Mouse (Mus musculus) neural tube, embryonic 11.5 days (tissue): Measurements from ENCODE around the gene Prg4. TPM values are rescaled to one million over a fixed set of nuclear protein-coding genes. Genes with fewer than 3 reads are reported as not detected.

Experiments used
- ATAC-seq: fragments of 200-750 bp; cut with Nextera tagmentation; 2 replicates; pipeline ENCODE4 v1.8.0; 2017; ENCODE audit warnings: moderate number of reproducible peaks, mild to moderate bottlenecking, moderate TSS enrichment, moderate library complexity; ENCODE audit not compliant: insufficient read depth, low FRiP score, low TSS enrichment
- DNase-seq: peaks from one replicate; pipeline ENCODE4 v3.0.0-alpha.2; 2015; ENCODE audit warnings: low spot score
- H3K27ac ChIP-seq: fragments of 300-500 bp; sonication (generic); 2 replicates; pipeline ENCODE4 v1.5.1; 2014; ENCODE audit warnings: low read depth, mild to moderate bottlenecking, low read length
- H3K27me3 ChIP-seq: fragments of 300-500 bp; sonication (generic); 2 replicates; pipeline ENCODE4 v1.6.1; 2014; ENCODE audit warnings: mild to moderate bottlenecking, low read length, mixed read lengths; ENCODE audit not compliant: control insufficient read depth, insufficient read depth
- H3K36me3 ChIP-seq: fragments of 300-500 bp; sonication (generic); 2 replicates; pipeline ENCODE4 v1.6.1; 2014; ENCODE audit warnings: mild to moderate bottlenecking, low read length, moderate library complexity, mixed read lengths; ENCODE audit not compliant: control insufficient read depth, insufficient read depth
- H3K4me1 ChIP-seq: fragments of 300-500 bp; sonication (generic); 2 replicates; pipeline ENCODE4 v1.6.1; 2014; ENCODE audit warnings: low read length, mixed read lengths; ENCODE audit not compliant: control insufficient read depth, insufficient read depth
- H3K4me2 ChIP-seq: fragments of 300-500 bp; sonication (generic); 2 replicates; pipeline ENCODE4 v1.6.1; 2014; ENCODE audit warnings: low read depth, mild to moderate bottlenecking, moderate library complexity
- H3K4me3 ChIP-seq: fragments of 300-500 bp; sonication (generic); 2 replicates; pipeline ENCODE4 v1.5.1; 2014; ENCODE audit warnings: low read depth, low read length
- H3K9ac ChIP-seq: fragments of 300-500 bp; sonication (generic); 2 replicates; pipeline ENCODE4 v1.6.1; 2014; ENCODE audit warnings: mild to moderate bottlenecking, low read length
- H3K9me3 ChIP-seq: fragments of 300-500 bp; sonication (generic); 2 replicates; pipeline ENCODE4 v1.6.1; 2016; ENCODE audit warnings: low read length; ENCODE audit not compliant: control insufficient read depth
- WGBS: fragments of 180-500 bp; shearing (Covaris S2); extraction: QIAGEN DNeasy Blood & Tissue Kit; methylation state at CpG from one replicate; pipeline ENCODE4 v1.1.7; 2014; 5-methylcytosine and 5-hydroxymethylcytosine counted together
- polyA plus RNA-seq: library from polyadenylated mRNA; unstranded; fragments of >200 nt; fragmentation: Nextera tagmentation; extraction: Ambion mirVana; gene quantifications from 2 replicates; pipeline ENCODE4 v1.2.1, GENCODE M21; 2014

Gene Prg4
- polyA plus RNA-seq, 1 experiment from 2014 or later = 0.31 TPM

DNA sequence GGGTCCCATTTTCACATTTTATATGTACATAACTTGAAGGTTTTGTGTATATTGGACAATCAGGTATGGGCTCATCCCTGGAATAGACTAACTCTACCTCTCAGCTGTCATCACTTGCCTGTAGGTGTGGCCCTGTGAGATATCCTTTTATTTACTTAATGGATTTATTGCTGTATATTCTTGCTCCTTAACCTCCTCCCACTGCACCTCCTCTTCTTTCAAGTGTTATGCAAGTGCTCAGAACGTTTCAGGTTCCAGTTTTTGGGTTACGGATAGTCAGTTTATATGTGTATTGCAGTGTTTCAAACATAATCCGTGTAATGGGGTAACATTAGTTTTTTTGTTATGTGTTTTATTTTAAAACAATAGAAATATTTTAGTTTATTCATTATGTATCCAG lies 27.3 kb downstream of the Prg4 start:
- Histone ChIP-seq H3K9me3 (no peaks in the 10 kb centered on the region), H3K4me2 (no peak overlapping the region), H3K27me3 (no peaks in the 10 kb centered on the region), H3K4me3 (no peak overlapping the region), H3K9ac (no peak overlapping the region), H3K36me3 (peaks cover 11% of the 10 kb centered on the region), H3K27ac (no peak overlapping the region), H3K4me1 (no peaks in the 10 kb centered on the region)
- DNase-seq (no peak), ATAC-seq (no peak)
- WGBS = 95% methylated on average over 3 of the region's 3 CpGs

DNA sequence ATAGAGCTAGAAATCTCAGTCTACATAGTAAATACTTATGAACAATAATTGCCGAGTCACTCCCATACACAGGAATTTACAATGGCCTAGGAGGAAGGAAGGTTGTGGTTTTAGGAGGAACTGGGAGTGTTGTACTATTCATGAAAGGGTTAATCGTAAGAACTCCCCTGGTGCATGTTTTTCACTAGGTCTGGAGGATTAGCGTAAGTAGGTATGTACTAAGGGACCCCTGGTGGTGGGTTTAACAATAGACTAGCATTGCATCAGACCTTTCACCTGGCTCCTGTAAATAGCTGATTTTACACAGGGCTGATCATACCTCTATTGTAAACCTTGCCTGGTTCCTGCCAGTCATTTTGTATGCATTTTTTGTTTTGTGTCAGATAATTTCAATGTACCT lies 39.7 kb downstream of the Prg4 start:
- Histone ChIP-seq H3K4me2 (no peak overlapping the region), H3K36me3 (peaks cover 24% of the 10 kb centered on the region), H3K27ac (no peak overlapping the region), H3K9me3 (no peaks in the 10 kb centered on the region), H3K9ac (no peak overlapping the region), H3K4me3 (no peak overlapping the region), H3K27me3 (no peaks in the 10 kb centered on the region), H3K4me1 (no peaks in the 10 kb centered on the region)
- DNase-seq = no peak
- 80% methylated on average over 3 of the region's 3 CpGs for WGBS
- no peak for ATAC-seq

DNA sequence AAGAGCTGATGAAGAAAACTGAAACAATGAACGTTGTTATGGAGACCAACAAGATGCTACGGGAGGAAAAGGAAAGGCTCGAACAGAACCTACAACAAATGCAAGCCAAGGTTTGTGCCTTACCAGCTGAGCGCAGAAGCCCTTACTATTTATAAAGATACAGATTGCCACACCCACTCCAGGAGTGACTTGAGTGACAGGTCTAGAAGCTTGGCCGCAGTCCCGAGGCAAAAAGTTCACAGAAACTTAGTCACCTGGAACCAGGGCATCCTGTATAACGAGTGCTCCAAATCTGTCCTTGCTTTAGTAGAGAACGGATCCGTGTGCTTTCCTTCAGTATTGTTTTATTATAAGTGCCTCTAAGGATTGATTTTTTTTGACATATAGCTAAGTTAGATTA lies 40.3 kb downstream of the Prg4 start:
- DNase-seq = no peak
- Histone ChIP-seq H3K9ac (no peak overlapping the region), H3K4me1 (no peaks in the 10 kb centered on the region), H3K4me2 (no peak overlapping the region), H3K27me3 (no peaks in the 10 kb centered on the region), H3K36me3 (peaks cover 24% of the 10 kb centered on the region), H3K9me3 (no peaks in the 10 kb centered on the region), H3K4me3 (no peak overlapping the region), H3K27ac (no peak overlapping the region)
- 91% methylated on average over 9 of the region's 9 CpGs for WGBS
- ATAC-seq = no peak

DNA sequence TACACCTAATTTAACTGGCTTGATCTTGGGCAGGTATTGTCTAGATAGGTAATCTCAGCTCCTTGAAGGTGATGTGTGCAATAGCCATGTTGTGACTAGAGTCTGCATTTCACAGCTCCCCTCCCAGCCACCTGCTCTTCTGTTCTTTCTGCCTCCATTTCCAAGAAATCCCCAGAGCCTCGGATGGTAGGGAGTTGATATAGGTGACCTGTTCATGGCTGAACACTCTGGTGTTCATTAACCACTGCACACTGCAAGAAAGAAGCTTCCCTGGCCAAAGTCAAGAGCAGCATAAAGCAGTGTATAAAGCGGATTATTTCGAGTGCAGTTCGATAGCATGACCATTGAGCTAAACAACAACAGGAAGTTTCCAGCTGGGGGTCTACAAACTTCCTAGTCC lies 47.5 kb downstream of the Prg4 start:
- Histone ChIP-seq H3K27me3 (no peaks in the 10 kb centered on the region), H3K36me3 (peaks cover 18% of the 10 kb centered on the region), H3K9ac (no peak overlapping the region), H3K4me2 (no peak overlapping the region), H3K27ac (no peak overlapping the region), H3K4me3 (no peak overlapping the region), H3K4me1 (no peaks in the 10 kb centered on the region), H3K9me3 (no peaks in the 10 kb centered on the region)
- DNase-seq (no peak), ATAC-seq (no peak)
- 93% methylated on average over 4 of the region's 4 CpGs for WGBS

DNA sequence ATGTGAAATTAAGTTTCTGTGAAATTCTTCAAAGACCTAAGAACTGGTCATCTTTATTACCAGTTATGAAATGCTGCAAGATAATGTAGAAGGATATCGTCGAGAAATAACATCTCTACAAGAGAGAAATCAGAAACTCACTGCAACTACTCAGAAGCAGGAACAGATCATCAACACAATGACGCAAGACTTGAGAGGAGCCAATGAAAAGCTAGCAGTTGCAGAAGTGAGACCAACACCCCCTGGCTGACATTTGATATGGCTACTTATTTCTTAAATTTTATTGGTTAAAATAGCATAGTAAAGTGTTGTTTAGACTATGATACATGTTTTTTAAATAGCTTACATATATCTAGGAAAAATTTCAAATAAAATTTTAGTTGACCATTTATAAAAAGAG lies 50.0 kb downstream of the Prg4 start:
- no peak for DNase-seq
- H3K9ac ChIP-seq = no peak overlapping the region
- H3K9me3 ChIP-seq = no peaks in the 10 kb centered on the region
- H3K27me3 ChIP-seq = no peaks in the 10 kb centered on the region
- H3K4me1 ChIP-seq = no peaks in the 10 kb centered on the region
- H3K4me3 ChIP-seq = no peak overlapping the region
- 94% methylated on average over 3 of the region's 3 CpGs for WGBS
- H3K27ac ChIP-seq = no peak overlapping the region
- H3K36me3 ChIP-seq = peaks cover 14% of the 10 kb centered on the region
- no peak overlapping the region for H3K4me2 ChIP-seq
- ATAC-seq = no peak

DNA sequence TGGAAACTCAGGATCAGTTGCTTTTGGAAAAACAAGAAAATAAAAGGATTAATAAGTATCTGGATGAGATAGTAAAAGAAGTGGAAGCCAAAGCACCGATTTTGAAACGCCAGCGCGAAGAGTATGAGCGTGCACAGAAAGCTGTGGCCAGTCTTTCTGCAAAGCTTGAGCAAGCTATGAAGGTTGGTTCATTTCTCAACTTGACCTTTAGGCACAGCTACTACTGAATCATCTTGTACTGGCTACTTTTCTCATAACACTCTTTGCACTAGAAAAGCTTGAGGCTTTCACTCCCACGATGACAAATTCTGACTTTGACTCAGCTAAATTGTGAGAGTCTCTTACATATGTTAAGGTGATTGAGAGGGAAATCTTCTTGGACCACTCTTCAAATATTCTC lies 56.0 kb downstream of the Prg4 start:
- H3K27me3 ChIP-seq = no peaks in the 10 kb centered on the region
- H3K4me2 ChIP-seq = no peak overlapping the region
- H3K9ac ChIP-seq = no peak overlapping the region
- 98% methylated on average over 6 of the region's 6 CpGs for WGBS
- peaks cover 13% of the 10 kb centered on the region for H3K36me3 ChIP-seq
- ATAC-seq = no peak
- H3K4me3 ChIP-seq = no peak overlapping the region
- H3K4me1 ChIP-seq = no peaks in the 10 kb centered on the region
- no peaks in the 10 kb centered on the region for H3K9me3 ChIP-seq
- H3K27ac ChIP-seq = no peak overlapping the region
- no peak for DNase-seq

DNA sequence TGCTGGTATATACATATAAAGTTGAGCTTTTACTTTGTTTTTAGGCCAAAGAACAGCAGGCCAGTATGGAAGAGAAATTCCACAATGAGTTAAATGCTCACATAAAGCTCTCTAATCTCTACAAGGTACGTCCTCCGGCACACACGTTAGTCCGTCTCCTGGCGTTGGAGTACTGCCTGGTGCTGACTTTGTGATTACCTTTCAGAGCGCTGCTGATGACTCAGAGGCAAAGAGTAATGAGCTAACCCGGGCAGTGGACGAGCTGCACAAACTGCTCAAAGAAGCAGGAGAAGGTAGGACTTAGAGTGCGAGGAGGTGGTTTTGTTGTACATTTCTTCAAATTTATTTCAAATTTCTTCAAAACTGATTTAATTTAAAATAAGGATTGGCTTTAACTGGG lies 58.7 kb downstream of the Prg4 start:
- Histone ChIP-seq H3K4me3 (no peak overlapping the region), H3K27me3 (no peaks in the 10 kb centered on the region), H3K9me3 (no peaks in the 10 kb centered on the region), H3K36me3 (peaks cover 8% of the 10 kb centered on the region), H3K4me2 (no peak overlapping the region), H3K4me1 (no peaks in the 10 kb centered on the region), H3K27ac (no peak overlapping the region), H3K9ac (no peak overlapping the region)
- no peak for DNase-seq
- 92% methylated on average over 9 of the region's 9 CpGs for WGBS
- no peak for ATAC-seq

DNA sequence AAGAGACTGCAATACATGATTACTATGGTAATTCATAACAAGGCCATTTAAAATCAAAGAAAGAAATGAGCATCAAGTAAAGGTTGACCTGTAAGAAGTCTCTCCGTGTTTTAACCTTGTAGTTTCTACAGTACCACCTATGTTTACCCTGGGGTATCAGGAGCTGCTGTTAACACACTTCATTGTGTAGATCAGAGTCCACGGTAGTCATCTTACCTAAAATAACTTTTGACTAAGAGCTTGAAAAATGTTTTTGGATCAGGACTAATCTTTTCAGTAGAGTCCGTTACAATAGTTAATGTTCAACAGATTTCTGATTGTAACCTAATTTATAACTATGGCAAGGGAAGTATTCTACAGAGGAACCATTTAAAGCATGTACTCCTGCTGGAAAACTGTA lies 61.4 kb downstream of the Prg4 start:
- ATAC-seq (no peak), DNase-seq (no peak)
- Histone ChIP-seq H3K27ac (no peak overlapping the region), H3K9ac (no peak overlapping the region), H3K4me3 (no peak overlapping the region), H3K4me2 (no peak overlapping the region), H3K27me3 (no peaks in the 10 kb centered on the region), H3K4me1 (no peaks in the 10 kb centered on the region), H3K36me3 (peaks cover 8% of the 10 kb centered on the region), H3K9me3 (no peaks in the 10 kb centered on the region)
- WGBS = 94% methylated on average over 3 of the region's 3 CpGs

DNA sequence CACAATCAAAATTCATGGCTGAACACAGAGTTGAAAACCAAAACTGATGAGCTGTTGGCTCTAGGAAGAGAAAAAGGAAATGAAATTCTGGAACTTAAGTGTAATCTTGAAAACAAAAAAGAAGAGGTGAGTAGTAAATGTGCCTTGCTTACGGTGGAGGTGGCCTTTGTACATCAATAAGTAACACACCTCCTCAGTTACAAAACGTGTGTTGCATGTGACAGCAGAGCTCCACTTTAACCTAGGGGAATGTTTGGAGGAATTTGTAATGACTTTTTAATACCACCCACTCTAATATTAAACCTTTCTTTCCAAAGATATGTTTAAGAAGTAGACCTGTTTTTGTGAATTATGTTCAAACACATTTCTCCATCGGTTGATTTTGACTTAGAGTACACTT lies 62.1 kb downstream of the Prg4 start:
- Histone ChIP-seq H3K9me3 (no peaks in the 10 kb centered on the region), H3K4me2 (no peak overlapping the region), H3K36me3 (peaks cover 6% of the 10 kb centered on the region), H3K4me1 (no peaks in the 10 kb centered on the region), H3K27me3 (no peaks in the 10 kb centered on the region), H3K9ac (no peak overlapping the region), H3K27ac (no peak overlapping the region), H3K4me3 (no peak overlapping the region)
- ATAC-seq (no peak), DNase-seq (no peak)
- 91% methylated on average over 3 of the region's 3 CpGs for WGBS
